Mouse (Mus musculus) mesoderm, embryonic 11.5 days (tissue): ENCODE results near the gene Lama4.
A peak's percentile ranks its signal among the peaks of the same experiment; 100 is the strongest.

Experiments used
- DNase-seq: peaks from one replicate; pipeline ENCODE4 v3.0.0-alpha.2; 2012; ENCODE audit warnings: low read depth, low spot score

Lama4 gene

DNA sequence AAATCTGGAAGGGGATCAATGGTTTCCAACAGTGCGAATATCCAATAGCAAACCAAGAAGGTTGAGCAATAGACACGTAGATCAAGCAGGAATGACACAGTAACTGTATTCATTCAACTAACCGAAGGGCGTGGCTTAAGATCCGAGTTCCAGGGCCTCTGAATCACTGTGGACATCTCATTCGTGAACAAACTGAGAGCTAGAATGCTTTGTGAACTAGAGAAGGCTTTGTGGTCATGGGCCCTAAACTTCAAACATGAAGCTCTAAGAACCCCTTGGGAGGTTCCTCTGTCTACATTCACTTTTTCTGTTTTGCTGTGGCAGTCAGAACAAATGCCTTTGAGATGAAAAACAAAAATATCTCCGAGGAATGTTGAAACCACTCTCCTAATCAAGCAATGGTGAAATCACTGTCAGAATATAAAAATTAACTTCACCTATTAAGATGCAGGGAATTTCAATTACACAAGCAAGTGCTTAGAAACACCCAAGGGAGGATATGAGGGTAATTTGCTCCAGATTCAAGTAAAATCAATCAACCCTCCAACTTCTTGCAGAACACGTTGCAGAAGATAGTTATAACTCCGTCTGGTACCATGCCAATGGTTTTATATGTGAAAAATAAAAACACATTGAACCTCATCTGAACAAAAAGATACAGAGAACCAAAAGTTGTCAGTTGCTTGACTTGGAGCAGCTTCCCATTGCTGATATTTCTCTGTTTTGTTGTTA is 29.6 kb downstream of the Lama4 start:
- DNase-seq: no peak

DNA sequence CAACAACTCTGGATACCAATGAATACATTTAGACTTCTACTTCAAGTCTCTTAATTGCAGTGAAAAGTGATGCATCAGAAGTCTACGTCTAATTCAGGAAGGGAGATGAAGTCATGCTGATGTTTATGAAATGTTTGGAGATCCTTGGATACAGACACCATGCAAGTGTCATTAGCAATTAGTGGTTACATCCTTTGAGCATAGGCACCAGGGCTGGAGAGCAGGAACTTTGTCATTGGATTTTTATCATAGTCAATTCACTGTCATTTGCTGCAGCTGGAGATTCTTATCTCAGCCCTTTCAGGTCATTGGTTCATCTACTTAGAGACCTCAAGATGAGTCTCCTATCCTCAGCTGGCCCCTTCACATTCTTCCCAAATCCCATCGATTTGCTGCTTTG is 30.6 kb downstream of the Lama4 start:
- DNase-seq: no peak

DNA sequence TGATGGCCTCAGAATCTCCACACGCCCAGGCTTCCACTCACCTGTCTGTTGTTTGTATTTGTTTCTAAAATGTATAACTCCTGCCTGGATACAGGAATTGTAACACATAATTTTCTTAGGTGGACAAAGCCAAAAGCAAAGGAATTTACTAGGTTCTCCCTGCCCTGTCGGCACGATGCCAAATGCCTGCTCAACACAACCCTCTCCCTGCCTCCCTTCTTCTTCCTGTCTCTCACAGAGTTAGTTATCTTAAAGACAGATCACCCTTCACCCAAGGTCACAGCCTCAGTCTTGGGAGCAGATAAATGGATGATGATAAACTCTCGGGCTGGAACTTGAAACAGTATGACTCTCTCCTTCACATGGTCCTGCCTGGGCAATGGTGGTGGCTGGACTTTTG is 35.6 kb downstream of the Lama4 start:
- no peak for DNase-seq

DNA sequence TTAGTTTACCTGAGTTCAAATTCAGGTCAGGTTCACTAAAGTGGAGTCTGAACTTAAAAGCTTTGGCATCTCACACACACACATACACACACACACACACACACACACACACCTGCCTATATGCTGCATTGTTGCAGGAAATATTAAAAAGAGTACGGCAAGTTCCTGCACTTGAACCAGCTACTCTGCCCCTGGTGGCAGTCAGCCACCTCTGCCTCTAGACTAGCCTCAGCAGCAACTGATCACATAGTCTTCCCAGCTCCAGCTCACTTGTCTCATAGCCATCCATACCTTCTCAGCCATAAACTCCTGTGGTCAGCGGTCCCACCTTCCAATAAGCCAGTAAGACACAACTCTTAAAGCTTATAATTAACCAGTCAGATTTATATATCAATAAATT is 37.2 kb downstream of the Lama4 start:
- no peak for DNase-seq

DNA sequence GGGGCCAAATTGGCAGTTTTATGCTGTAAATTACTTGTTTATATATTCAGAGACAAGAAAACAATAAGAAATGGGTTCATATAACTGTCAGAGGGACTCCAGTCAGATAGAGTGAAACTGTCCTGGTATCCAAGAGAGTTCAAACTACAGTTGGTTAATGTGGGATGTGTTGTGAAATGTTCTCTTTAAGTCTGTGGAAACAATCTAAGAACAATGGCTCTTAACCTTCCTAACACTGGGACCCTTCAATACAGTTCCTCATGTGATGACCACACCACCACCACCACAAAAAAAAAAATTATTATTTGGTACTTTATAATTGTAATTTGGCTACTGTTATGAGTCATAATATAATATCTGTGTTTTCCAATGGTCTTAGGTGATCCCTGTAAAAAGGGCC is 38.2 kb downstream of the Lama4 start:
- DNase-seq: no peak

DNA sequence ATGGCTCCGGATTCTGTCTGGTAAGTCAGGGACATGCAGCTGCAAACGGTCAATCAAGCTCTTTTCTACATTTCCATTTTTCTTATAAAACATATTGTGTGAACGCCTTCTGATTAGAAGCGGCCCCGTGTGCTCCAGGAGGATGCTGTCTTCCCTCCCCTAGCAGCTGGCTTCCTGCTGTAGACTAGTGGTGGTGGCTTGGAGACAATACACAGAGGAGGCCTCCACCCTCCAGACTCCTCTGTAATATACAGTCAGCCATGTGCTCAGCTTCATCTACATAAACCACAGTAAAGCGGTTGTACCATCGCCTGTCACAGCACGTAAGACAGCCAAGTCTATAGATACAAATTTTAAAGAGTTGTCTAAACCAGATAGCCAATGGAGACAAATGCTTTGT is 40.2 kb downstream of the Lama4 start:
- DNase-seq: no peak

DNA sequence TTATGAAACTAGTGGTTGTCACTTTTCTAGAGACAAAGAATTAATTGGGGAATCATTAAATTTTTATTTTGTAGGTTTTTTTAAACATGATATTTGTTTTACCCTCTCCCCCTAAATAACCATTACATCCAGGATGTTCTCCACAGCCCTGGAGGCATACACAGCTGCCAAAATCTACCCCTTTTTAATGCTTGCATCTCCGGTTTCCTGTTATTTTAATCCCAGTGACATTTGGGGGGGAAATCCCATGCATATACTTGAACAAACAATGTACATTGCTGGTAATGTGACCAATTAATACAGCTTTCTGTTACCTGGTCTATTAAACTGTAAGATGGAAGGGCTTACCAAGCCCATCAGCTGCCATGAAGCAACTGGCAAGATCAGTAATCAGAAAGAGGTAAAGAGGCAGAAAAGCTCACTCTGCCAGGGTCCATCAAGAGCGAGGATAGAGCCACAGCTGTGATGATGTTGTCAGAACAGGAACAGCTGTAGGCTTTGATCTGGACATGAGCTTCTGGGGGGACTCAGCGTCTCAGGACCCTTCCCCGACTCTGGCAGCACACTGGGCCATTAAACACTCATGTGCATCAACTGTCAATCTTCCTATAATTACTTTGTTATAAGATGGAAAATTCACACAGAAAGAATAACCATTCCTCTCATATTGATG is 41.3 kb downstream of the Lama4 start:
- peak; percentile 13 for DNase-seq

DNA sequence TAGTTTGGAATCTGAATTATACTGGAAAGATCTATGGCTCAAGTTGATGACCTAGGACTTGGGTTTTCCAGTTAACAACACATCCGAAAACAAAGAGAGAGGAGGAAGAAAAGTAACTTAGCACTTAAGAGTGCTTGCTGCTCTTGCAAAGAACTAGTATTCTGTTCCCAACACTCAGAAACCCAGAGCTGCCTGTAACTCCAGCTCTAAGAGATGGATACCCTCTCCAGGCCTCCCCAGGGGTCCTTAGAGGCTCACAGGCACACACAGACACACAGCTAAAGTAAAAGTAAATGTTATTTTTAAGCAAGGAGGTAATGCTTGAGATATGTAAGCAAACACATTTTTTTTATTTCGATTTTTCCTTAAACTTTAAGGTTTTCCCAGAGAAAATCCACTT is 49.5 kb downstream of the Lama4 start:
- DNase-seq: no peak

DNA sequence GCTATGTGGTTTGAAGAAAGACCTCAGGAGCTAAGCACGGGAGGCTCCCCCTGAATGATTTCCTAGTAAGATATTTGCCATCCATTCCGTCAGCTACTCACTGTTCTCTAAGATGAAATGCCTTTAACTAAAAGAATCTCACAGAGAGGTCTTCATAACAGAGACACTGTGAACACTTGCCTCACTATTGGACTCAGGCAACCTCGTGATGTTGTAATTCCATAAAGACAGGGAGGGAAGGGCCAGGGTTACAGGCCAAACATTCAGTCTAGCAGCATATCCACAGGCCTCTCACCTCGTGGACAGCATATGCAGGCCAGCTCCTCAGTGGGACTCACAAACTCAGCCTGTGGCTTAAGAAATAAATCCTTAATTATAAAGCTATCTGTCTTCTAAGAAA is 52.7 kb downstream of the Lama4 start:
- DNase-seq: no peak

DNA sequence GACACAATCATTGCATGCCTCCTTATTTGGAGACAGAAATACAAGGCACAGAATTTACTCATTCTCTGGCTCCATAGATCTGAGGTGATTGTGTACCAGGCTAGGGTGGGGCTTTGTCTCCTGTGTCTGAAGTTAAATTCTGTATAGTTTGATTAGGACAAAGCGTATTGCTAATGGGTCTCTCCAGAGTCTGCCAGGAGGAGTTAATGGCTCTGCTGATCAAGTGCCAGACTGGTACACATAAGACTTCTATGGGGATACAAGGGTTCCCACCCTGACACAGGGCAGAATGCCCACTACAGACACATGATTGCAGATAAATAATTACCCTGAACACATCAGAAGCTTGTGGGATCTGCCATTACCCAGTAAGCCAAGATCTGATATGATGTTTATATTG is 53.3 kb downstream of the Lama4 start:
- no peak for DNase-seq

DNA sequence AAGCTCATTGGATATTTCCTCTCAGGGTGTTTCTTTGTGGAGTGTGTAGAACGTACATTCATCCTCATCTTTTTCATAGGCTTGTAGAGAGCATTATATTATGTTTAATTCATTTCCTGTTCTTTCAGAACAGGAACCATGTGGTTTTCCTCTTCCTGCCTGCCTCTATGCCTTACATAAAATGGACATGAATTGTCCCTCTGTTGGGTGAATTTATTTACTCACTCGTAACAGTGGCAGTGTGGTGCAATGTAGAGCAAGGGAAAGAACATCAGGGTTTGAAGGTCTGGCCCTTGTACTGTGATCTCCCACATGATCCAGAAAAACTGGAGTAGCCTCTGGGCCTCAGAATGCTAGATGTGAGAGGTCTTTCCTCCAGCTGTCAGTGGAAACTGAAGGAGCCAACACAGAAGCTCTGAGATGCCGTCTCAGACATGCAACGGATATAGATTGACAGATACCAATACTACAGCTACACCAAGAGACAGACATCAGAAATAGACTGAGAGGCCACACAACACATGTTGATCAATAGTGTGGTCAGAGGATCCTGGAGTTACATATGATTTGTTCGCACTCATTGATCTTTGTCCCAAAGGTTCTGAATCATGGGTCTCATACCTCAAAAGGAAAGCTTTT is 58.4 kb downstream of the Lama4 start:
- no peak for DNase-seq

DNA sequence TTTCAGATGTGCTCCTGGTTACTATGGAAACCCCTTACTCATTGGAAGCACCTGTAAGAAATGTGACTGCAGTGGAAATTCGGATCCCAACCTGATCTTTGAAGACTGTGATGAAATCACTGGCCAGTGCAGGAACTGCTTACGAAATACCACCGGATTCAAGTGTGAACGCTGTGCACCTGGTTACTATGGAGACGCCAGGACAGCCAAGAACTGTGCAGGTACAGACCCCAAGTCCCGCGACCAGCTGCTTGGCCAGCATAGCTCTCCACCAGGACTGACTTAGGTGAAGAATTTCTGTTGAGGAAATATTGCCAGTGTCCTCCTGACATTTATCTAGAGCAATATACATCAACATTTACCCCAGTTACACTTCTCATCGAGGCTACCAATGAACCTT is 61.2 kb downstream of the Lama4 start:
- DNase-seq: no peak

DNA sequence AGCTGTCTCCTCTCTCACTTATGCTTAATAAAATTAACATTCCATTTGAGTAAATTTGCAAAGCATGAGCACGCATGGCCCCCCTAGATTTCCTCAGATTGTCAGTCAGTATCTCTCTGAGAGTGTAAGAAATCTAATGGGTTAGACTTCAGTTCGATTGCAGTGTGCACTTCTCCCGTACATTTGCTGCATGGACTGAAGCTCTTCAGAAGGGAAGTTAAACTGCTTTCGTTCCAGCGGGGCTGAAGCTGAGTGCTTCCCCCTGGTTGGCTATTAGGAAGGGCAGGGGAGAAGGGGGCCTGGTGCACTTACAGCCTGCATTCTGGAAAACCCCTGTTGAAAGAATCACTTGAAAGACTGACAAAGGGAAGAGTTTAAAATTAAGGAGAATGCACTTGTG is 61.7 kb downstream of the Lama4 start:
- no peak for DNase-seq

DNA sequence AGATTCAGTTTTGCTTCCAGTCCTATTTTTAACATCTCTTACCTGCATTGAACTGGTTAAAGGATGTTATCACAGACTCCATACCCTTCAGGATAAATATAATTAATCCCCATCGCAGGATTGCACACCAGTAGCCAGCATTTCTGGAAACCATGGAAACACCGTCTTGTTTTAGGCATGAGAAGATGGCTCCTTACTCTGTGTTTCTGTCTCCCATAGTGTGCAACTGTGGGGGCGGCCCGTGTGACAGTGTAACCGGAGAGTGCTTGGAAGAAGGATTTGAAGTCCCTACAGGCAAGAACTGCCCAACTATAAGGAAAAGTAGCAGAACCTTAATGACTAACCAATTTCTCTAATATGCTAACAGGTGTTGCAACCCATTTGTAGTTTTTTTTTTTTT is 63.1 kb downstream of the Lama4 start:
- DNase-seq: no peak

DNA sequence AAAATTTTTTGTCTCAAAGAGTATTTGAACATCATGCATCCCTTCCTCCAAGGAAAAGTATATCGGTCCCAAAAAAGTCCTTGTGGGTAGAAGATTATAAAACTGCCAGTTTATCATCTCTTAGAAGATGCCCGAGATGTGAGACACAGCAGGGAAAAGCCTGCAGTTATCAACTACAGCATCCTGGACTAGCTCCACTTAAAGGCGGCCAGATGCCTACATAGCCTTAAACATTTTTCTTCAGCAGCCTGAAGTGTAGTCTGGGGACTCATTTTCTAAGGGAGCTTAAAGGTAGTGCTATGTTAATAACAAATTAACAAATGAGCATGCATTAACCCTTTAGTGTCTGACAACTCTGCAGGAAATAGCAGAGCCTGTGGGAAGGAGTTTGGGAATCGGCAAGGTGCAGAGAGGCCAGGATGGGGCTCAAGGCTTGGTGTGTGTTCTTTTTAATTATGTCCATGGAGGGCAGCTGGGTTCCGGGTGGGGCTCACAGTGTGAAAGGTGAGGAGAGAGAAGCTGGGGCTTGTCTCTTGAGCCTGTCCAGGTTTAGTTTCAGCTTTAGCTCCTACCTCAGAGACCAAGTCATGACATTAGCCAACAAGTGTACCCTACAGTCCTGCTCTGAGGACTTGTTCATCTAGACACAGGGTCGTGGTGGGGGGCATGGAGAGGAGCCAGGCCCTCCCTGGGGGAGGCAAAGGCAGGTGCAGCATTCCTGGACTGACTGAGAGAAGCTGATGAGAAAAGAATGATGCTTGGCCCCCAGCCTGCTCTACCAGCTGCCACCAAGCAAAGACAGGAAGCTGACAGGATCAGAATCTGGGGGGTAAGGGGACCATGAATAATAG is 64.2 kb downstream of the Lama4 start:
- no peak for DNase-seq

DNA sequence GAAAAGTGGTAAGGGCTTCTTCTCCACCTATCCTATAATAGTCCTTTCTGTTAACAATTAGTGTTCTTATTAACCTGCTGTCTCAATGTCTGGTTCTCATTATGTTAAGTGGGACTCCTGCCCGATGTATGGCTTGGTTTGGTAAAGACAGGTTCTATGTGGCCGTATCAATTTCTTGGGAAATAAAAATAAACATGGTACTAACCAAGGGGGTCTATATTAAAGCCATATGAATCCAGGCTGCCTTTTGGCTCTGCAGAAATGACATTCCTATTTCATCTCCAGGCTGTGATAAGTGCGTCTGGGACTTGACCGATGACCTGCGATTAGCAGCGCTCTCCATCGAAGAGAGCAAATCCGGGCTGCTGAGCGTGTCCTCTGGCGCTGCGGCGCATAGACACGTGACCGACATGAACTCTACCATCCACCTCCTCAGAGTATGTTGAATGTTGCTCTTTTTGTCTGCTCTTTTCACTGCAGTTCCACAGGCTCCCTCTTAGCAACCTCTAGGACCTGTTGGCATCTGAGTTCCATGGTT is 64.9 kb downstream of the Lama4 start:
- peak; percentile 33 for DNase-seq

DNA sequence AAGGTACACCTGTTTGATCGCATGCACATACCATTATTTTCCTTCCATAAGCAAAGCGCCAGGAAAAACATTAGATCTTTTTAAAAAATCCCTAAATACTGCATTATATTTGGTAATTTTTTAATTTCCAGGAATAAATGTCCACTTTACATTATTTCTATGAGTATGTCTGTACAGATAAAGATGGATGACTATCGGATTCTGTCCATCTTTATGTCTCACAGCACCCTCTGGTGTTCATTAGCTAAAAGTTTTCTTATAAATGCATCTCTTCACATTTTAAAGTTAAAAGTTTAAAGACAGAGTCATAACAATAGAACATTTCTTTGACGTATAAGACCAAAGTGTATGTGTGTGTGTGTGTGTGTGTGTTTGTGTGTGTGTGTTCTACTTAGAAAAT is 74.2 kb downstream of the Lama4 start:
- DNase-seq: peak; percentile 19

DNA sequence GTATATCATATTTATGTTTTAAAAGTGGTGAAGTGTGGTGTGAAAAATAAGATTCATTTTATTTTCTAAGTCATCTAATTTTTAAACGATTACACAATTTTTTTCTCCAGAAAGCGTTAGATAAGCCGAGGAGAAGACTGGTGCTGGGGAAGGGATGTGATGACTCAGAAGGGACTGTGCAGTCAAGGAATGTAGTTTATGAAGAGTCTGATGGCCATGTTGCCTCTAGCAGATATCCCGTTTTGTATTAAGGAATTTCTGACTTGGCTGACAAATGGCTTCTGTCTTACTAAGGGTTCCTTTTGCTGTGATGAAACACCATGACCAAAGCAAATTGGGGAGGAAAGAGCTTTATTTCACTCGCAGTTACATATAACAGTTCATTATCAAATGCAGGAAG is 74.7 kb downstream of the Lama4 start:
- no peak for DNase-seq

DNA sequence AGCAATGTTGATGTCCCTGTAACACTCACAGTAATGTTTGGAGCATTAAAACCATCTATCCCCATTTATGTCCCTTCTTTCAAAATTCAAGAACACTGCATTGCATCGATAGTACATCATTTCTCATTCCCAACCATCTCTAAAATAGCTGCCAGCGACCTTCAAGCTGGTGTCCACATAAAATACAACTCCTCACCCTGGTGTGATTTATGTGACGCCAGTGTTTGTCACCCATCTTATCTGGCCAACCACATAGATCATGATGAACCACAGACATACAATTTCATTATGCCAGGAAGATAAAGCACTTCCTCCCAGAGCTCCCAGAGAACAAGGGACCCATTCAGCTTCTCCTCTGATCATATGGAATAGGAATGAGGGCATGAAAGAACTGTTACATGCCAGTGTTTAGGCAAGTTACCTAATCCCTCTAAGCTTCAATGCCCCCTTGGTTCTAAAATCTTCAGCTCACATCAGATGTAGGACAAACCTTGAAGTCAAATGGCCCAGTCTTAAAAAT is 79.2 kb downstream of the Lama4 start:
- DNase-seq: peak; percentile 62

DNA sequence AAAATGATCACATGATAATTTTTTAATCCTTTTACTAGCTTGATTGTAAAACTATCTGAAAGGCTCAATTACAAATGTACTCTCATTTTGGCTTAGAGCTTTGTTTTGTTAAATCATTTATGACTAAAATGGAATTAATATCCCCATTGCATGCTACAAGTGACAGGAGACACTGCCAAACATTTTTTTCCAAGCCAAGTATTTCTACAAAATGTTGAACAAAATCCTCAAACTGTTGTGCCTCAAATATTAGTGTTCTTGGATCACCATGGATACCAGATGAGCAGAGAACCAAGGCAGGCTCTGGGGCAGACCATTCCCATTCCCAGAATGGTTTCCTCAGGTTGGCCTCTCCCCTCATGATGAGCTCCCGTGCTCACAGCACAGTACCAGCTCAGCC is 79.8 kb downstream of the Lama4 start:
- DNase-seq: no peak

DNA sequence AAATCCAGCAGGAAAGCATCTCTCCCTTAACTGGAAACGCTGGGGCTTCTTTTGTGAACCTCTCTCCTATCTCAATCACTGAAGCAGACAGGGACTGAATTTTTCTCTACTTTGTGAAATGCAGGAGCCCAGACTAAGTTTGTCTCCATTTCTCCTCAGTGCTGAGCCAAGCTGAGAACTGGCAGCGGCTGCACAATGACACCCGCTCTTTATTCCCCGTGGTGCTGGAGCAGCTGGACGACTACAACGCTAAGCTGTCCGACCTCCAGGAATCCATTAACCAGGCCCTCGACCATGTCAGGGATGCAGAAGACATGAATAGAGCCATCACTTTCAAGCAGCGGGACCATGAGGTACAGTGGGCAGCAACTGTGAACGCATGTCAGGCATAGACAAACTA is 82.5 kb downstream of the Lama4 start:
- no peak for DNase-seq
